Mouse (Mus musculus) thymus, adult 2 months (tissue): ENCODE results near the gene Gm28308. TPM values are rescaled to one million over a fixed set of nuclear protein-coding genes. Genes with fewer than 3 reads are reported as not detected.

Experiments used
- DNase-seq: peaks from one replicate; pipeline ENCODE4 v3.0.0; 2021
- H3K27ac ChIP-seq: fragments of 200-500 bp; 2 replicates; pipeline ENCODE4 v1.5.1; 2012; ENCODE audit warnings: low read length, control low read depth; ENCODE audit not compliant: control insufficient read depth, insufficient read depth
- H3K27me3 ChIP-seq: fragments of 200-500 bp; 2 replicates; pipeline ENCODE4 v1.6.1; 2012; ENCODE audit warnings: mild to moderate bottlenecking, low read length, moderate library complexity, mixed read lengths; ENCODE audit not compliant: control insufficient read depth, insufficient read depth
- H3K36me3 ChIP-seq: fragments of 200-500 bp; 2 replicates; pipeline ENCODE4 v1.6.1; 2012; ENCODE audit warnings: mild to moderate bottlenecking, low read length, moderate library complexity; ENCODE audit not compliant: control insufficient read depth, insufficient read depth
- H3K4me1 ChIP-seq: fragments of 200-500 bp; replicated peaks from 2 replicates; pipeline ENCODE4 v1.6.1; 2012; ENCODE audit warnings: low read length; ENCODE audit not compliant: control insufficient read depth, insufficient read depth
- H3K4me3 ChIP-seq: fragments of 200-500 bp; 2 replicates; pipeline ENCODE4 v1.5.1; 2012; ENCODE audit warnings: mild to moderate bottlenecking, low read length, control low read depth, moderate library complexity; ENCODE audit not compliant: control insufficient read depth, insufficient read depth
- CTCF ChIP-seq: fragments of 200-500 bp; IDR thresholded peaks from 2 replicates; pipeline ENCODE4 v1.5.1; 2012; ENCODE audit warnings: mild to moderate bottlenecking, control low read depth, low read length, moderate library complexity, borderline replicate concordance; ENCODE audit not compliant: control insufficient read depth, poor library complexity, insufficient read depth; ENCODE audit errors: extremely low read depth
- POLR2A ChIP-seq: fragments of 200-500 bp; IDR thresholded peaks from 2 replicates; pipeline ENCODE4 v1.6.1; 2012; ENCODE audit warnings: mild to moderate bottlenecking, low read length, control low read depth, moderate library complexity; ENCODE audit not compliant: control insufficient read depth, poor library complexity, insufficient read depth; ENCODE audit errors: extremely low read depth
- WGBS: fragments of 180-500 bp; shearing (Covaris S2); methylation state at CpG from one replicate; pipeline ENCODE4 v1.1.7; 2018; 5-methylcytosine and 5-hydroxymethylcytosine counted together
- polyA plus RNA-seq: library from polyadenylated mRNA; depleted of rRNA; stranded (reverse); fragments of >200 nt; gene quantifications from 2 replicates; pipeline ENCODE4 v1.2.3, GENCODE M21; 2012

The Gm28308 gene
- polyA plus RNA-seq, 1 experiment, result 0.24 TPM

DNA sequence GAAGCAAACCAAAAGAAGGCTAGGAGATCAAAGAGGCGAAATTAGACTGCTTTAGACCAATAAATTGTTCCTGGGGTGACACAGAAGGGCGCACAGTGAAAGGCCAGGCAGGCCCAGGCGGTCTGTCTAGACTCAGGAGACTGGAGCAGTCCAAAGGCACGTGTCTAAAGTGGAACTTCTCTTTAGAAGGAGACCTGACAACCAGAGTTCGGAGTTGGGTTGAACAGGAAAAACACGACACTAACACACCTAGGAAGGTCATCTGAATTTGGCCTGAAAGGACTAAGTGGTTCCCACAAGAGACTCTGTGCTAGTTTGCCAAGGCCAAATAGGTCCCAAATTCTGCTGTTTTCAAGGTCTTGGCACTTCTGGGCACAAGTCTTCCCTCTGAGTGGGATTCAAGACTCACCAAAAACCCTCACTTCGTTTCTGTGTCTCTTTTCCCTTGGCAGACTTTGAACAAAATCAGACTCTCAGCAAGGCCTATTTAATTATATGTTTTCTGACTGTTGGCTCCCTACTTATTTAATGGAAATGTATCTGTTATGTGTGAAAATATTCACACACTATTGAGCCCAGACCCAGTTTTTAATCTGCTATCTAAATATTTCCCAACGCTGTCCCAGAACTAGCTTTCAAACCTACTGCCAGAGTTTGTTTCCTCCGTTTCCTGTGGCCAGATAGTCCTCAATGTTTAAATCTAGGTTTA is 6.2 kb upstream of the Gm28308 start:
- peaks cover 11% of the 10 kb centered on the region for H3K4me1 ChIP-seq
- H3K36me3 ChIP-seq, result no peaks in the 10 kb centered on the region
- H3K27ac ChIP-seq, result no peak overlapping the region
- no peak overlapping the region for H3K4me3 ChIP-seq
- DNase-seq, result no peak
- TF ChIP-seq POLR2A (no peak), CTCF (no peak)
- WGBS, result 87% methylated on average over 9 of the region's 9 CpGs
- peaks cover 25% of the 10 kb centered on the region for H3K27me3 ChIP-seq

- no peak for DNase-seq
- H3K27me3 ChIP-seq, result peaks cover 25% of the 10 kb centered on the region
- no peak for TF ChIP-seq CTCF
- TF ChIP-seq POLR2A, result no peak
- WGBS, result 64% methylated on average over 14 of the region's 14 CpGs
- no peaks in the 10 kb centered on the region for H3K36me3 ChIP-seq
- H3K4me3 ChIP-seq, result no peak overlapping the region
- no peak overlapping the region for H3K27ac ChIP-seq
- H3K4me1 ChIP-seq, result peaks cover 11% of the 10 kb centered on the region
Observed at GRCm38 (mm10) chr6:52218643-52219215, 5.6 kb upstream of the Gm28308 start.

DNA sequence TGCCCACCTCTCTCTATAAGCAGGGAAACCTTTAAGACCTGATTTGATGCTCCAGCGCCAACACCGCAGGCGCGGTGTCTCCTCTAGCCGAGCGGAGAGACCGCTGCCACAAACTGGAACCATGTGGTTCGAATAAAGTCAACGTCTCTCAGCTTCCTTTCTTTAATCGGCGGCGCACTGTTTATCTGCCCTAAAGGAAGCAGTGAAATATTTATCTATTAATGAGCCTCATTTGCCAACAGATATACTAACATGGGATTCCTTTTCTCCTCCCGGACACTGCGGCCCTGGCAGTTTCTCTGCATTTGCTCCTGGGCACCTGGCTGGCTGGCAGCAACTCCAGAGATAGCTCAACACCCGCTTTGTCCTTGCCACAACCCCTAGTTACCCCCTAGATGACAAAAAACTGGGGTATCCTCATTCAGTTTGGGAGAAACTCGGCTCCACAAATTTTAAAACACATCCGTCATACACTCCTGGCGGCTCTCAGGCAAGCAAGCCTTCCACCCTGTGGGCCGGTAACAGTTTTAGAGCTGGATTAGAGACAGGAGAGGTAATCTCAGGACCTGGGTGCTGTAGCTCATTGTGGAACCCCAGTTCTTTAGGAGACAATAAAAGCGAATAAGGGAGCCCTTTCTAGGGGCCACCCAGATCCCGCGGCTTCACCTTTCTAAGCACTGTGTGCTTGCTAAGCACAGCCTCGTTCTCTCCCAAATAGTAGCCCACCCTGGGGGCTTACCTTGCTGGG is 4.9 kb upstream of the Gm28308 start:
- 27% methylated on average over 23 of the region's 23 CpGs for WGBS
- H3K4me1 ChIP-seq, result peaks cover 12% of the 10 kb centered on the region
- peak overlapping the region; percentile 58 for H3K4me3 ChIP-seq
- H3K27me3 ChIP-seq, result peaks cover 27% of the 10 kb centered on the region
- no peak overlapping the region for H3K27ac ChIP-seq
- DNase-seq, result no peak
- H3K36me3 ChIP-seq, result no peaks in the 10 kb centered on the region
- TF ChIP-seq POLR2A (no peak), CTCF (no peak)

- Histone ChIP-seq H3K4me3 (peak overlapping the region; percentile 58), H3K4me1 (peaks cover 18% of the 10 kb centered on the region), H3K36me3 (no peaks in the 10 kb centered on the region), H3K27ac (no peak overlapping the region), H3K27me3 (peaks cover 27% of the 10 kb centered on the region)
- no peak for TF ChIP-seq CTCF
- TF ChIP-seq POLR2A, result no peak
- peak; percentile 67 for DNase-seq
- under 1% methylated on average over 25 of the region's 25 CpGs for WGBS
Observed at GRCm38 (mm10) chr6:52217459-52217768, 4.3 kb upstream of the Gm28308 start.

- H3K36me3 ChIP-seq, result no peaks in the 10 kb centered on the region
- peak overlapping the region; percentile 58 for H3K4me3 ChIP-seq
- TF ChIP-seq POLR2A (no peak), CTCF (no peak)
- DNase-seq, result no peak
- peaks cover 29% of the 10 kb centered on the region for H3K27me3 ChIP-seq
- H3K27ac ChIP-seq, result no peak overlapping the region
- WGBS, result under 1% methylated on average over 58 of the region's 60 CpGs
- H3K4me1 ChIP-seq, result peaks cover 23% of the 10 kb centered on the region
Observed at GRCm38 (mm10) chr6:52216691-52217458, 3.7 kb upstream of the Gm28308 start.
